Mouse (Mus musculus) thymus, postnatal 14 days (tissue): ENCODE measurements around the gene Mrnip.

ENCODE experiments used
- DNase-seq: peaks from one replicate; pipeline ENCODE4 v3.0.0; 2021

Mrnip gene

GRCm38 (mm10) chr11:50227736-50228135 lies 53.5 kb downstream of the Mrnip start:
- no peak for DNase-seq

DNA sequence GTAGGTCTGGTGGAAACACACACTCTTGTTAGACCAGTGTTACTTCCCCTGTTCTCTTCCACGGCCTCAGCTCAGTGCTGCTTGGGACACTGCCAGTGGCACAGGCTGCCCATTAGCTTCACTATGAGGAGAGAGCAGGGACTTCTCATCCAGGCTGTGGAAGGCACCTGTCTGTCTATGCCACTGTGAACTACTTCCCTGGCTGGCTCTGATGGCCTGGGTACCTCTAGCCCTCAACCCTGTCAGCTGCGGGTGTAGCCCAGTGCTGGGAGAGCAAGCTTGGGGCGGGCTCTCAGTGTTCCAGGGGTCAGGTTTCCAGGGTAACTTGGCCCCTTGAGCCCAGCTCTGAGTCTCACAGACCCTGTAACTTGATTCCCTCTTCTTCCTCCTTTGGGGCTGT lies 54.5 kb downstream of the Mrnip start:
- no peak for DNase-seq

DNA sequence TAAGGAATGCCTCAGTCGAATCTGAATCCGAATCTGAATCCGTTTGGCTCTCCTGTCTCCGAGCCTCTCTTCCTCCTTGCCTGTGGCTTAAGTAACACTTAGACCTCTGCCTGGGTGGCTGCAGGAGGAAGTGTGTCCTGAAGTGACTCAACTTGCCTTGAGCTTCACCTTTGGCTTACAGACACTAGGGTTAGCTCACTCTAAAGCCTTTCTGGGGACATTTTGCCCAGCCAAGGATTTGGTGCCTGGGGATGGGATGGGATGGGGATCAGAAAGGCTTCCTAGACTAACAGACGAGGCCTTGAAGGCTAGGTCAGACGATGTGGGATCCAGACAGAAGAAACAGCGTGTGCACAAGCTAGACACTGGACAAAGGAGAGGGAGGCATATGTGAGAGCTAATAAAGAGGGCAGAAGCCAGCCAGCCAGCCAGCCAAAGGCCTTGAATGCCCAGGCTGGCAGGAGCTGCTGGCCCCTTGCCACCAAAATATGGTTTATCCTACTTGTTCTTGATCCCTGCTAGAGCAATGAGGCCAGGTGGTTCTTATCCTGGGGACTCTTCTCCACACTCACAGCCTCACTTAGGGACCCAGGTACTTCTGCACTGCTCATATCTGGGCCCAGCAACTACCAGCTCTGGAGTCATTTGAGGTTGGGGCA lies 55.1 kb downstream of the Mrnip start:
- no peak for DNase-seq

GRCm38 (mm10) chr11:50230481-50231304 lies 56.4 kb downstream of the Mrnip start:
- no peak for DNase-seq

- peak; percentile 71 for DNase-seq
Measured at GRCm38 (mm10) chr11:50231411-50231810, 57.2 kb downstream of the Mrnip start.

- DNase-seq: no peak
Measured at GRCm38 (mm10) chr11:50233022-50233421, 58.8 kb downstream of the Mrnip start.

- DNase-seq: no peak
Measured at GRCm38 (mm10) chr11:50233993-50234392, 59.7 kb downstream of the Mrnip start.

GRCm38 (mm10) chr11:50234606-50235005 lies 60.4 kb downstream of the Mrnip start:
- no peak for DNase-seq

DNA sequence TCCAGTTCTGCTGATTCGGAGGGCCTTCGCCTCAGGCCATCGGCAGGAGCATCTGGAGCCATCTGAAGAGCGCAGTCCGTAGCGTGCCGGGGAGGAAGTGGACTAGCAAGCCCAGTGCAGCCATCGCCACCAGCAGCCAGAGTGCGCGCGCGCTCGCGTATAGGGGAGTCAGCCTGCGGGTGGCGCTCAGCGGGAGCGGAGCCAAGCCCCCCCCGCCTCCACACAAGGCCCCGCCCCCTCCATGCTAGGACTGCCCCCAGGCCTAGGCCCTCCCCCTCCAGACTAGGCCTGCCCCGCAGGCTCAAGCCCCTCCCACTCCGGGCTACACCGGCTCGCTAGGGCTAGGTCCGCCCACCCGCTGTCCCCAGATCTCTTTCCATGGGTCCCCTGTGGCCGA lies 62.3 kb downstream of the Mrnip start:
- peak; percentile 94 for DNase-seq

GRCm38 (mm10) chr11:50236937-50237835 lies 62.9 kb downstream of the Mrnip start:
- DNase-seq: no peak

DNA sequence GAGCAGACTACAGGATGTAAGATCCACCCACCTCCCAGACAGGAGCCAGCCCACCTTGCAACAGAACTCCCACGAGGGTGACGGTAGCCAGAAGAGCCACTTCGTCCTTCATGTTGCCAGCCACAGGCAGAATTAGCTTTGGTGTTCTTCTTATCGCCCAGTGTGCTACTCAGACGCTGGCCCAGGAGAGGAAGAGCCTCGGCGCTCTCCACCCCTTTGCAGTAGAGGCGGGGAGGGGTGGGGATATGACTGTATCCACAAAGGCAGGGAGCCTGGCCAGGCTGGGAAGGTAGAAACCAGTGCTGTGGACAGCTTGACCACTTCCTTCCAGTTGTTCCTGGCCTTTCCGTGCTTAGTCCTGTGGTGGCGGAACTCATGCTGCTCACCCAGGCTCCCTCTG lies 64.1 kb downstream of the Mrnip start, which contains the start of gene Ltc4s:
TSS of gene Ltc4s (minus strand) at position 293 of the 400 bp plus-strand sequence.
- no peak for DNase-seq

DNA sequence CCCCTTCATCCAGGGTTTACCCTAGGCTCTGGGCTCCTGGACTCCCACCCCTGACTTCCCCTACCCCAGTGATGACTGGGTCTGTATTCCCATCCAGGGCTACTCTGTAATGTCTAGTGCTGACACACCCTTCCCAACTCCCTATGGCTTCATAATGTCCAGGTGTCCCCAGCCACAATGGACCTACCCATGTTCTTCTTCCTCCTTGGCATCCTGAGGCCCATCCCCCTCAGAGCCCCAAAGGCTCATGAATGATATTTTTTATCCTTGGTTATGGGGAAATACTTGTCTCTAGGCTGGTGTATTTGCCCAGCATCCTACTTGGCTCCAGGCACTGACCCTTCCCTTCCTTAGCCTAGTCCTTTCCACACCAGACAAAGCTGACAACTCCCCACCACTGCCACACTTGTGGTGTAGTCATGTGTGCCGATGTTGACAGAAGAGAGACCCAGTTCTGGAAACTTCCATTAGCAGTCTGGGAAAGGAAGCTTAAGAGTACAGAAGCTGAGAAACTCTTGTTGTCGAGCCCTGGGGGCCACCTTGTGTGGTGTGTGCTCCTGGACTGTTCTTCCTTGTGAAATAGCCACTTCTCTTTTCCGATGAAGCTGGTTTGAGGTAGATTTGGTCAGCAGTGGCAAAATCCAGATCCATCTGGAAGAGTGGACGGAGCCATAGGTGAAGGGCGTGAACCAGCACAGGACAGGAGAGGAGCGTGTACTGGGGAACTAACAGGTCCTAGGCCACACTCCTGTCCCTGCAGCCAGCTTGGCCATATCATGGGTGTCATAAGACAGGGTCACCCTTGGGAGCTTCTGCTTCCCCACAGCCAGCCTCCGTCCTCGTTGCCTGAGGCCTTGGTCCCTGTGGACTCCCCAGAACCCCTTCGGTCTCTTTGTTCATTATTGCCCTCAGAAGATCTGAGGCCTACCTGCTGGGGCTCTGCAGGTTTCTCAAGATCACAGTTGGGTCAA lies 64.9 kb downstream of the Mrnip start:
- DNase-seq: no peak

- DNase-seq: no peak
Measured at GRCm38 (mm10) chr11:50240235-50240911, 66.1 kb downstream of the Mrnip start.

GRCm38 (mm10) chr11:50243926-50244325 lies 69.7 kb downstream of the Mrnip start:
- DNase-seq: no peak

GRCm38 (mm10) chr11:50245269-50245668 lies 71.0 kb downstream of the Mrnip start:
- no peak for DNase-seq

DNA sequence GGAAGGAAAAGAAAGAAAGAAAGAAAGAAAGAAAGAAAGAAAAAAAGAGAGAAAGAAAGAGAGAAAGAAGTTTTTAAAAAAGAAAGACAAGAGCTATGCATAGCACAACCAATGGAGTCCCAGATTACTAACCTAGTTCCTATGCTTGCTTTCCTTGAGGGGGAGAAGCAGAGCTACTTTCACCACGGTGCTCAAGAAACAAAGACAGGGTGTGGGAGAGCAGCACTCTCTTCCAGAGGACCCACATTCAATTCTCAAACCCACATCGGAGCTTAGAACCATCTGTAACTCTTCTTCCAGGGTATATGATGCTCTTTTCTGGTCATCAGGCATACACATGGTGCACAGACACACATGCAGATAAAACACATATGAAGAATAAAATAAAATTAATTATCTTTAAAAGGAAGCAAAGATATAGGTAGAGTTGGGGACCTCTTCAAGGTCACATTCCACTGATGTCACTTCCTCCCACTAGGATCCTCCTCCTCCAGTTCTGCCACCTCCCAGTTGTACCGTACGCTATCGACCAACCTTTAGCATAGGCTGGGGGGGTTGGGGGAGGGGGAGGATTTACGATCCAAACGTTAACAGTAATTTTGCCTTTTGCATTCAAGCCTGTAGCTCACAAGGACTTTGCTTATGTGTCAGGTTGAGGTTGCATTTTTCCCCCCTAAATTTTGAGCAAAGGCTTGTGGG lies 74.4 kb downstream of the Mrnip start:
- no peak for DNase-seq
